Mouse (Mus musculus) ES-Bruce4 (cell line): ENCODE data around the gene Nsun7.
A peak's percentile ranks its signal among the peaks of the same experiment; 100 is the strongest.

Source experiments
- CTCF ChIP-seq: IDR thresholded peaks from one replicate; pipeline ENCODE4 v1.8.1; 2011; ENCODE audit warnings: low read depth, low read length
- EP300 ChIP-seq: IDR thresholded peaks from 2 replicates; pipeline ENCODE4 v1.6.1; 2011; ENCODE audit warnings: low read depth, low read length; ENCODE audit not compliant: insufficient read depth
- POLR2A ChIP-seq: IDR thresholded peaks from one replicate; pipeline ENCODE4 v1.8.1; 2011; ENCODE audit warnings: low read length; ENCODE audit not compliant: insufficient read depth

DNA sequence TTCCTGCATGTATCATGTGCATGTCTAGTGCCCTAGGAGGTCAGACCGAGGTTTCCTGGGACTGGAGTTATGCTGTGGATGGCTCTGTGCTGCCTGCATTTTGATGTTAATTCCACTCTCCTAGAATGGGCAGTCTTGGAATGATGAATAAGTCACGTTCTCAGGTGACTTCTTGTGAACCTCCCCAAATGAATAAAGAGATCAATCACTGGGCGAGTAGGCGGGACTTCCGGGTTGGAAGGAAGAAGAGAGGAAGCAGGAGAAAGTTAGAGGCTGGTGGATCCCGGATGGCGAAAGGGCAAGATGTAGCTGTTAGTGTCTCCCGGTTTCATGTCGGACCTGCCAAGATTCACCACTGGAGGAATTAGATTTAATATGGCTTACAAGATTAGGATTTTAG lies 82.6 kb downstream of the Nsun7 start:
- TF ChIP-seq CTCF (no peak), POLR2A (peak; percentile 82), EP300 (no peak)
